Mouse (Mus musculus) gastrocnemius, postnatal 25 days (tissue): ENCODE measurements around the gene Gm14214. TPM values are rescaled to one million over a fixed set of nuclear protein-coding genes. Genes with fewer than 3 reads are reported as not detected.

Experiments used
- DNase-seq: peaks from one replicate; pipeline ENCODE4 v3.0.0; 2022
- total RNA-seq, 2 experiments: library from RNA; stranded (reverse); gene quantifications; 1 replicate in 1 of 2; 2 replicates in 1 of 2; pipeline ENCODE4 v1.2.3; 2021

Gm14214 gene
- total RNA-seq, 2 experiments from 2014 or later, result not detected

DNA sequence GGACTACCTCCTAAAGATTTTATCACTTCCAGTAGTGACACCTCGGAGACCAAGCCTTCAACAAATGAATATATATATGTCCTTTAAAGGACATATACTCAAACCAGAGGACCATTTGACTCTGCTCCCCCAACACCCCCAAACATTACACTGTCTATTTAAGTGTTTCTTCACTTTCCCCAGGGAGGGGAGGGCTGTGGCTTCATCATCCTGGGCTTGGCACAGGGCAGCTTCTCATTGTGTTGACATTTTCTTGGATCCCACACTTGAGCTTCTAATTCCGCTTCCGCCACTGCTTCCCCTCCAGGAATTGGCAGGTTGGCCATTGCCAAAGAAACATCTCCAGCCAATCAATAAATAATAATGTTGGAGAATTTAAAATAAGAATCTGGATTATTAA is 39.0 kb downstream of the Gm14214 start:
- DNase-seq, result no peak

DNA sequence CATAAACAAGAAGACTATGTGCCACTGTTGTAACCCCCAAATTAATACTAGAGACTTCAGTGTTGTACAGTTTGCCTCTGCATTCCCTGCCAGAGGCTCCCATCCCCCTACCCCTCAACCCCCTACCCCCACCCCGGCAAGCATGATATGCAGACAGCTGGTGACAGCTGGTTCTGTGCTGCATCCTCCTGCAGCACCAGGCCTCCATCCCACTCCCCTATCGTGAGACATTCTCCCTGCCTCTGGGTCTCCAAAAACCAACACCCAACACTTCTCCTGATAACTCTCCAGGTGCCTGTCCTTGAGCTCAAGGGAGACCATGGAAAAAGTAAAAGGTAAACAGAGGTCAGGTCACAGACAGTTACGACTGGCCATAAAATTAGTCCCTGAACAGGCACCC is 40.1 kb downstream of the Gm14214 start:
- no peak for DNase-seq

DNA sequence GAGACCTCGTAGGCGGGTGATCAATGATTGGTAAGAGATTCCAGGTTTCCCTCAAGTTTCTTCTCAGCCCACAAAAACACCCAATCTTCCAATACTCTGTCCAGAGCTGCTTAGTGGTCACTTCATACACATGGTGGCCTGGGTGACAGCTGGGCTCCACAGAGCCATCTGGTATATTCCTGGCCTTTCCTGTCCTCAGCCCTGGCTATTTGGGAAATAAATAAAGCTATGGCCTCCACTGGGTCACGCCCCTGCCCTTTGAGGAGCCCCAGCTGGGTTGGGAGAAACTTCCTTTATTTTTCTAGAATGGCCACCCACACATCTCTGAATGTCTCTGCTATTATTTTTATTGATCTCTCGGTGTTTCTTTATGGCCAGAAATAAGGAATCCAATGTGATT is 46.4 kb downstream of the Gm14214 start:
- no peak for DNase-seq

DNA sequence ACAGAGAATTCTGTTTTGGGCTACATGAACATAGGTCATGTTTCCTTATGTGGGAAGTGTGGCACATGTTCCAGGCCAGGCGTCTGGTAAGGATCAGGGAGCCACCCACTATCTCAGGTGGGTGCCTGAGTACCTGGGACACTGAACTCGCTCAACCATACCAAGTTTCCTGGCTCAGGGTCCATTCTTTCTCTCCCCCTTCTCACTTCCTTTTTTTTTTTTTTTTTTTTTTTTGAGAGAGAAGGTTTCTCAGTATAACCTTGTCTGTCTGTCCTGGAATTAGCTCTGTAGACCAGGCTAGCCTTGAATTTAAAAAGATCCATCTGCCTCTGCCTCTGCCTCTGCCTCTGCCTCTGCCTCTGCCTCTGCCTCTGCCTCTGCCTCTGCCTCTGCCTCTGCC is 49.5 kb downstream of the Gm14214 start:
- no peak for DNase-seq

Other genes starting within 250 kb of the Gm14214 start
- not detected for gene 1700003F12Rik, start 222.9 kb downstream of the Gm14214 start, total RNA-seq
- gene Actl10, start 218.3 kb downstream of the Gm14214 start, total RNA-seq, result not detected
- gene Necab3, start 211.1 kb downstream of the Gm14214 start, total RNA-seq, result 1 to 10 TPM in 1 of 2 experiments, under 1 TPM in 1; 0.69 to 1.4 TPM
- gene E2f1, start 200.1 kb downstream of the Gm14214 start, total RNA-seq, result 1 to 10 TPM in 1 of 2 experiments, under 1 TPM in 1; 0.87 to 1.8 TPM
- 10 to 100 TPM; 12.6 to 14.9 TPM for gene Pxmp4, start 166.3 kb downstream of the Gm14214 start, total RNA-seq
- gene Zfp341, start 156.7 kb downstream of the Gm14214 start, total RNA-seq, result 1 to 10 TPM; 2.2 to 2.5 TPM
- not detected for gene 4930519P11Rik, start 156.6 kb downstream of the Gm14214 start, total RNA-seq
- gene Chmp4b, start 118.3 kb downstream of the Gm14214 start, total RNA-seq, result 100 to 1,000 TPM; 102 TPM
- 10 to 100 TPM; 64.6 to 69.4 TPM for gene Raly, start 21.1 kb upstream of the Gm14214 start, total RNA-seq
- gene a, start 21.4 kb upstream of the Gm14214 start, total RNA-seq, result not detected
- 100 to 1,000 TPM in 1 of 2 experiments, 10 to 100 TPM in 1; 95.7 to 102 TPM for gene Eif2s2, start 122.9 kb upstream of the Gm14214 start, total RNA-seq
- gene Gm14226, start 248.2 kb upstream of the Gm14214 start, total RNA-seq, result not detected